Mouse (Mus musculus) T-cell, adult 2 months (primary cell): ENCODE results near the gene Psmd7.
"Not testable (repeated sequence)": the region's sequence is repeated elsewhere in the genome, so short reads cannot be mapped to it uniquely, and the experiment has no call there.

Source experiments
- DNase-seq: peaks from one replicate; pipeline ENCODE4 v3.0.0; 2022; ENCODE audit warnings: low spot score

Psmd7 gene

GRCm38 (mm10) chr8:107587995-107588780, at the start of gene Psmd7:
TSS of gene Psmd7 (minus strand) at chr8:107588464.
- peak; percentile 91 for DNase-seq

- DNase-seq: no peak
These were observed 45.5 kb upstream of the Psmd7 start for GRCm38 (mm10) chr8:107633734-107634133.

- DNase-seq: no peak
These were observed 41.4 kb upstream of the Psmd7 start for GRCm38 (mm10) chr8:107629701-107630100.

- DNase-seq: no peak
These were observed 40.4 kb upstream of the Psmd7 start for GRCm38 (mm10) chr8:107628501-107629149.

GRCm38 (mm10) chr8:107627881-107628280, 39.6 kb upstream of the Psmd7 start:
- no peak for DNase-seq

- DNase-seq: not testable (repeated sequence)
These were observed 36.0 kb upstream of the Psmd7 start for GRCm38 (mm10) chr8:107624301-107624700.

- no peak for DNase-seq
These were observed 33.8 kb upstream of the Psmd7 start for GRCm38 (mm10) chr8:107621930-107622623.

- no peak for DNase-seq
These were observed 32.9 kb upstream of the Psmd7 start for GRCm38 (mm10) chr8:107621136-107621535.

- no peak for DNase-seq
These were observed 30.2 kb upstream of the Psmd7 start for GRCm38 (mm10) chr8:107618499-107618898.

- DNase-seq: no peak
These were observed 25.1 kb upstream of the Psmd7 start for GRCm38 (mm10) chr8:107613411-107613810.

- DNase-seq: no peak
These were observed 22.6 kb upstream of the Psmd7 start for GRCm38 (mm10) chr8:107610845-107611244.

- no peak for DNase-seq
These were observed 20.5 kb upstream of the Psmd7 start for GRCm38 (mm10) chr8:107608751-107609150.

- DNase-seq: peak; percentile 55
These were observed 14.8 kb upstream of the Psmd7 start for GRCm38 (mm10) chr8:107603026-107603425.

GRCm38 (mm10) chr8:107599691-107600090, 11.4 kb upstream of the Psmd7 start:
- DNase-seq: no peak

- DNase-seq: no peak
These were observed 9.5 kb upstream of the Psmd7 start for GRCm38 (mm10) chr8:107597731-107598130.

GRCm38 (mm10) chr8:107594817-107595216, 6.6 kb upstream of the Psmd7 start:
- DNase-seq: no peak

- no peak for DNase-seq
These were observed 5.9 kb upstream of the Psmd7 start for GRCm38 (mm10) chr8:107593967-107594729.

GRCm38 (mm10) chr8:107587429-107587994, 752 bp downstream of the Psmd7 start:
- DNase-seq: no peak

- DNase-seq: no peak
These were observed 6.1 kb downstream of the Psmd7 start for GRCm38 (mm10) chr8:107582136-107582535.

- no peak for DNase-seq
These were observed 6.7 kb downstream of the Psmd7 start for GRCm38 (mm10) chr8:107581536-107581935.

- no peak for DNase-seq
These were observed 7.4 kb downstream of the Psmd7 start for GRCm38 (mm10) chr8:107580879-107581278.

- no peak for DNase-seq
These were observed 9.7 kb downstream of the Psmd7 start for GRCm38 (mm10) chr8:107578541-107578940.
